ENCODE assay signal across 8 mouse cellular contexts in the genomic region with DNA sequence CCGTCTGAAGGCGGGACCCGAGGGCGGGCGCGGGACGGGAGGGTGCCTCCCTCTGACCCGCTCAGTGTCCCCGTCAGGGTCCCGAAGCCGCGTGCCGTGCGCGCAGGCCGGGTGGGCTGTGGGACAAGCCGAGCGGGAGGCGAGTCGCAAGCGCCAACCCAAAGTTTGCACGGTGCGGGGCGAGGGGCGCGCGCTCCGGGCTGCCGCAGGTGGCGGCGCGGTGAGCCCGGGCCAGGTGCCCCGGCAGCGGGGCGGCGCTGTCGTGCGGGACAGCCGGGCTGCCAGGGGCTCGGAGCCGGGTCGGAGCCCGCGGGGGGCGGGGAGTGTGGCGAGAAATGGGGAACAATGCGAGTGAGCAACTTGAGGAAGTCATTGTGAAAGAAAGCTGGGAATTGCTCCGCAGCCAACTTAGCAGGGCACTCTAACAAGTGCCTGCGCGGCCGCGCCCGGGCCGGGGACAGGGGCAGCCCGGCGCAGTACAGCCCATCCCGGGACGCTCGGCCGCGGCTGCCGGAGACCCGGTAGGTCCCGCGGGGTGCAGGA. TPM values are rescaled to one million over a fixed set of nuclear protein-coding genes. Genes with fewer than 3 reads are reported as not detected.
DNase-seq lines count a peak whose midpoint lies in the region; ATAC-seq and TF ChIP-seq lines count a peak whose summit lies in the region.

No protein-coding gene starts in this region.

- TF ChIP-seq CTCF in heart, postnatal 0 days (IDR thresholded peaks at IDR 0.05; ENCODE audit: low read depth): no peak

- H3K27ac ChIP-seq in forebrain, embryonic 13.5 days: no peak overlapping the region
- H3K27ac ChIP-seq in heart, postnatal 0 days (ENCODE audit: low read depth): peak overlapping the region; percentile 43; the same call in 1 of the 2 replicates
- H3K27ac ChIP-seq in lung, embryonic 16.5 days (ENCODE audit: low read length): peak overlapping the region; percentile 39; the same call in 1 of the 2 replicates

- TF ChIP-seq EP300 in heart, postnatal 0 days (IDR thresholded peaks at IDR 0.05; ENCODE audit: low read depth): no peak

- ATAC-seq in forebrain, embryonic 13.5 days: peak; percentile 74
- peak; percentile 49; the same call in 1 of the 2 replicates for ATAC-seq in heart, postnatal 0 days (ENCODE audit: insufficient read depth, low read depth)
- peak; percentile 76 for ATAC-seq in lung, embryonic 16.5 days (ENCODE audit: low read depth)
- peak; percentile 77 for ATAC-seq in neutrophil, adult 5-6 weeks (ENCODE audit: extremely low read depth, insufficient number of reproducible peaks, low FRiP score, poor library complexity, severe bottlenecking)

- peaks cover 43% of the 10 kb centered on the region for H3K27me3 ChIP-seq in forebrain, embryonic 13.5 days
- peaks cover 56% of the 10 kb centered on the region for H3K27me3 ChIP-seq in heart, postnatal 0 days (ENCODE audit: control insufficient read depth, insufficient read depth, low read length)
- H3K27me3 ChIP-seq in lung, embryonic 16.5 days (ENCODE audit: control insufficient read depth, insufficient read depth, low read depth, low read length): peaks cover 43% of the 10 kb centered on the region

- peak overlapping the region; percentile 60 for H3K9ac ChIP-seq in forebrain, embryonic 13.5 days
- peak overlapping the region; percentile 57; the same call in 1 of the 2 replicates for H3K9ac ChIP-seq in heart, postnatal 0 days (replicated peaks; ENCODE audit: low read depth, low read length)
- H3K9ac ChIP-seq in lung, embryonic 16.5 days (ENCODE audit: low read length): peak overlapping the region; percentile 70

- peaks cover 16% of the 10 kb centered on the region for H3K4me1 ChIP-seq in forebrain, embryonic 13.5 days
- peaks cover 6% of the 10 kb centered on the region; the same call in 1 of the 2 replicates for H3K4me1 ChIP-seq in heart, postnatal 0 days (ENCODE audit: control insufficient read depth, insufficient read depth)
- H3K4me1 ChIP-seq in lung, embryonic 16.5 days (replicated peaks; ENCODE audit: control insufficient read depth, insufficient read depth, low read length): peaks cover 5% of the 10 kb centered on the region; the same call in 1 of the 2 replicates

- no peaks in the 10 kb centered on the region for H3K36me3 ChIP-seq in forebrain, embryonic 13.5 days (ENCODE audit: poor library complexity, severe bottlenecking)
- no peaks in the 10 kb centered on the region for H3K36me3 ChIP-seq in heart, postnatal 0 days (replicated peaks; ENCODE audit: control insufficient read depth, insufficient read depth, low read length)
- no peaks in the 10 kb centered on the region for H3K36me3 ChIP-seq in lung, embryonic 16.5 days (ENCODE audit: control insufficient read depth, insufficient read depth, low read length)

- peak overlapping the region; percentile 99 for H3K4me2 ChIP-seq in forebrain, embryonic 13.5 days
- peak overlapping the region; percentile 97 for H3K4me2 ChIP-seq in heart, postnatal 0 days (ENCODE audit: low read depth, low read length)
- H3K4me2 ChIP-seq in lung, embryonic 16.5 days (ENCODE audit: low read depth, low read length): peak overlapping the region; percentile 98

- peak overlapping the region; percentile 66 for H3K4me3 ChIP-seq in forebrain, embryonic 13.5 days
- H3K4me3 ChIP-seq in heart, postnatal 0 days (ENCODE audit: low read depth, low read length): peak overlapping the region; percentile 63
- H3K4me3 ChIP-seq in lung, embryonic 16.5 days (ENCODE audit: low read length): peak overlapping the region; percentile 71

- peak; percentile 9 for DNase-seq in left cerebral cortex, adult 11 months (ENCODE audit: low spot score)
- no peak for DNase-seq in left cerebral cortex, adult 8-10 months (ENCODE audit: low spot score in 2 of 2)
- peak; percentile 29 for DNase-seq in heart, postnatal 0 days (ENCODE audit: low spot score)
- peak; percentile 23 to 68 for DNase-seq in kidney, postnatal 36 days
- DNase-seq in thymus, adult 18-20 months: peak; percentile 82 to 84

- under 1% methylated on average over 59 of the region's 66 CpGs for WGBS in forebrain, embryonic 13.5 days
- under 1% methylated on average over 63 of the region's 66 CpGs for WGBS in heart, postnatal 0 days
- 1% methylated on average over 65 of the region's 66 CpGs for WGBS in lung, embryonic 16.5 days

- H3K9me3 ChIP-seq in forebrain, embryonic 13.5 days (replicated peaks): no peaks in the 10 kb centered on the region
- no peaks in the 10 kb centered on the region for H3K9me3 ChIP-seq in heart, postnatal 0 days (replicated peaks; ENCODE audit: control insufficient read depth, low read length)
- no peaks in the 10 kb centered on the region for H3K9me3 ChIP-seq in lung, embryonic 16.5 days (ENCODE audit: control insufficient read depth, low read length)

RNA-seq across cellular contexts. Expression of a gene that starts 1.1 kb away (rescaled TPM):
- total RNA-seq in left cerebral cortex, adult 8-10 months (2022): 1 to 10 TPM; 2.8 to 7.6 (median 6.1) TPM
- polyA plus RNA-seq in forebrain, embryonic 13.5 days (2015; fragmentation: Nextera tagmentation; extraction: Ambion mirVana): 0.63 TPM in 2 replicates
- 1.0 and 12.9 TPM in 2 replicates for total RNA-seq in heart, postnatal 0 days (2014; rRNA removed; ENCODE audit: low replicate concordance)
- polyA plus RNA-seq in heart, postnatal 0 days (2015; fragmentation: Nextera tagmentation; extraction: Ambion mirVana): 0.19 and 0.21 TPM in 2 replicates
- 2.0 and 3.0 TPM in 2 replicates for polyA plus RNA-seq in lung, embryonic 16.5 days (2015; fragmentation: Nextera tagmentation; extraction: Ambion mirVana)
- 125 and 150 TPM in 2 replicates for total RNA-seq in neutrophil, adult 5-6 weeks (2017)

RNA-seq across cellular contexts. Expression of a gene that starts 58.3 kb away (rescaled TPM):
- not detected for total RNA-seq in left cerebral cortex, adult 8-10 months (2022)
- polyA plus RNA-seq in forebrain, embryonic 13.5 days (2015; fragmentation: Nextera tagmentation; extraction: Ambion mirVana): not detected in 2 replicates
- total RNA-seq in heart, postnatal 0 days (2014; rRNA removed; ENCODE audit: low replicate concordance): not detected in 2 replicates
- polyA plus RNA-seq in heart, postnatal 0 days (2015; fragmentation: Nextera tagmentation; extraction: Ambion mirVana): not detected in 2 replicates
- not detected in 2 replicates for polyA plus RNA-seq in lung, embryonic 16.5 days (2015; fragmentation: Nextera tagmentation; extraction: Ambion mirVana)
- total RNA-seq in neutrophil, adult 5-6 weeks (2017): not detected in 2 replicates

Comparison
In these comparisons a context has a peak if more than half of its experiments do, and no peak if none do; other contexts are left out.
1. DNase-seq: peak in left cerebral cortex, adult 11 months (single experiment), heart, postnatal 0 days (single experiment), kidney, postnatal 36 days (2 of 2) and thymus, adult 18-20 months (2 of 2); none in left cerebral cortex, adult 8-10 months (0 of 2).
2. Peak in every context shown above with its lines, with median percentiles within 50 percentile points of each other: ATAC-seq, H3K4me2 ChIP-seq, H3K4me3 ChIP-seq and H3K9ac ChIP-seq.